Mouse (Mus musculus) heart, postnatal 36 days (tissue): ENCODE data around the gene Tas1r3. TPM values are rescaled to one million over a fixed set of nuclear protein-coding genes. Genes with fewer than 3 reads are reported as not detected.

ENCODE experiments used
- DNase-seq, 2 experiments: peaks; one replicate each; pipeline ENCODE4 v3.0.0; 2021 to 2022
- intact Hi-C: fragments of 180-260 bp; cut with DNase I; formaldehyde crosslinking; loops from one replicate; pipeline ENCODE4 v1.15.1; 2025
- microRNA-seq, 2 experiments: library from miRNA; unstranded; fragments of <30 nt; microRNA quantifications; one replicate each; pipeline ENCODE4 v1.2.0; 2021; ENCODE audit warnings: borderline number of aligned reads in 2 of 2
- total RNA-seq, 2 experiments: library from RNA; stranded (reverse); gene quantifications; 2 replicates each; pipeline ENCODE4 v1.2.3; 2021

The Tas1r3 gene
- total RNA-seq, 2 experiments from 2014 or later = 0.27 to 0.28 TPM

GRCm38 (mm10) chr4:155817533-155817932 lies 45.6 kb downstream of the Tas1r3 start:
- DNase-seq = no peak

GRCm38 (mm10) chr4:155812665-155813181 lies 50.4 kb downstream of the Tas1r3 start:
- DNase-seq = no peak
- intact Hi-C loops = no loop called here

More at GRCm38 (mm10) chr4:155817533-155817932, 45.6 kb downstream of the Tas1r3 start:
- intact Hi-C loops = no loop called here

DNA sequence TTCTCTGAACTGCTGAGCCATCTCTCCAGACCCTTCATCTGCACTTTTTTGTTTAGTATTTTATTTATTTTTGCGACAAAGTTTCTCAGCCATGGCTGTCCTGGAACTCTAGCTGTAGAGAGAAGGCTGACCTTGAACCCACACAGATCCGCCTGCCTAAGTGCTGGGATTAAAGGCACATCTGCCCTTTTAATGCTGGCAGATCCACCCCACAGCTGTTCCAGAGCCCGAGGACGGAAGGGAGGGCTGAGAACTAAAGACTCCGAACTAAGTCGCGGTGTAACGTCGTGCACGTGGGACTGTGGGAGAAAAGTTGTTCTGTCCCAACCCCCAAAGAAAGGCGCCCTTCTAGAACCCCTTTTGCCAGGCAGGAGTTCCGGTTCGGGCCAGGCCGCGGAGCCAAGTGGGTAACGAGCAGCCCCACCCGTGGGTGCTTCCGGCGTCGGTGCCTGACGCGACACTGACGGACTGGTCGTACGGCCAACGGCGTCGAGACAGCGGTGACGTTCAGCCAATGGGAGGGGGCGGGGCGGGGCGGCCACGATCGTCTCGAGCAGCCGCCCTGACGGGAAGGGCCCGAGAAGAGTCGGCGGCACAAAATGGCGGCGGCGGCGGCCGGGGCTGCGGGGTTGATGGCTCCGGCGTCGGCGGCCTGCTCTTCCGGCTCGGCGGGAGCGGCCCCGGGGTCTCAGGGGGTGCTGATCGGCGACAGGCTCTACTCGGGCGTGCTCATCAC lies 51.1 kb downstream of the Tas1r3 start, which contains the start of gene Ccnl2:
Ccnl2 (plus strand) TSS at position 561 of the 736 bp plus-strand sequence.
- intact Hi-C loops = no loop called here
- peak; percentile 90 to 92 for DNase-seq

Small RNA genes within 50 kb of the gene (microRNA-seq; reads per million reads assigned to microRNA genes)
- gene Gm22991 = 0 reads per million in 2 experiments

Other genes with a start within 250 kb of the Tas1r3 start
- 10 to 100 TPM; 32.1 to 34.2 TPM for gene Cdk11b, start 238.5 kb downstream of the Tas1r3 start, total RNA-seq
- not detected for gene Gm10563, start 218.0 kb downstream of the Tas1r3 start, total RNA-seq
- 10 to 100 TPM in 1 of 2 experiments, 1 to 10 TPM in 1; 9.3 to 10.5 TPM for gene Mmp23, start 210.0 kb downstream of the Tas1r3 start, total RNA-seq
- 10 to 100 TPM; 25.3 to 29.9 TPM for gene Mib2, start 194.2 kb downstream of the Tas1r3 start, total RNA-seq
- gene Fndc10, start 169.0 kb downstream of the Tas1r3 start, total RNA-seq = 1 to 10 TPM; 1.2 to 1.6 TPM
- 10 to 100 TPM; 43.5 to 45.6 TPM for gene Ssu72, start 158.6 kb downstream of the Tas1r3 start, total RNA-seq
- under 1 TPM; 0.19 to 0.42 TPM for gene Tmem240, start 128.6 kb downstream of the Tas1r3 start, total RNA-seq
- 10 to 100 TPM; 45.1 to 45.9 TPM for gene Atad3a, start 102.3 kb downstream of the Tas1r3 start, total RNA-seq
- gene Vwa1, start 88.7 kb downstream of the Tas1r3 start, total RNA-seq = 1 to 10 TPM; 6.6 to 7.9 TPM
- 1 to 10 TPM in 1 of 2 experiments, under 1 TPM in 1; 0.64 to 1.3 TPM for gene Tmem88b, start 77.5 kb downstream of the Tas1r3 start, total RNA-seq
- gene Ankrd65, start 72.9 kb downstream of the Tas1r3 start, total RNA-seq = not detected
- 10 to 100 TPM; 77.8 to 81.1 TPM for gene Mrpl20, start 60.5 kb downstream of the Tas1r3 start, total RNA-seq
- gene Ccnl2, start 50.9 kb downstream of the Tas1r3 start, total RNA-seq = 10 to 100 TPM; 31.0 to 34.0 TPM
- 100 to 1,000 TPM; 114 to 116 TPM for gene Aurkaip1, start 32.1 kb downstream of the Tas1r3 start, total RNA-seq
- 10 to 100 TPM; 27.4 to 33.7 TPM for gene Mxra8, start 23.7 kb downstream of the Tas1r3 start, total RNA-seq
- gene Dvl1, start 16.0 kb downstream of the Tas1r3 start, total RNA-seq = 10 to 100 TPM; 46.2 to 54.2 TPM
- gene Cptp, start 6.1 kb upstream of the Tas1r3 start, total RNA-seq = 10 to 100 TPM in 1 of 2 experiments, 1 to 10 TPM in 1; 9.5 to 11.7 TPM
- 10 to 100 TPM; 15.7 to 18.8 TPM for gene Ints11, start 6.2 kb upstream of the Tas1r3 start, total RNA-seq
- 10 to 100 TPM; 12.7 to 13.1 TPM for gene Pusl1, start 28.4 kb upstream of the Tas1r3 start, total RNA-seq
- gene Acap3, start 28.5 kb upstream of the Tas1r3 start, total RNA-seq = 10 to 100 TPM; 12.0 to 12.2 TPM
- gene Ube2j2, start 80.5 kb upstream of the Tas1r3 start, total RNA-seq = 10 to 100 TPM; 49.4 to 56.0 TPM
- gene C1qtnf12, start 99.0 kb upstream of the Tas1r3 start, total RNA-seq = 10 to 100 TPM; 15.6 to 16.0 TPM
- gene B3galt6, start 129.3 kb upstream of the Tas1r3 start, total RNA-seq = 1 to 10 TPM; 2.2 to 2.4 TPM
- gene Sdf4, start 129.5 kb upstream of the Tas1r3 start, total RNA-seq = 10 to 100 TPM; 77.9 to 89.1 TPM
- under 1 TPM; 0.27 to 0.39 TPM for gene Tnfrsf4, start 150.5 kb upstream of the Tas1r3 start, total RNA-seq
- gene Tnfrsf18, start 162.8 kb upstream of the Tas1r3 start, total RNA-seq = not detected
- gene Ttll10, start 196.1 kb upstream of the Tas1r3 start, total RNA-seq = not detected
- 1 to 10 TPM; 3.0 TPM for gene 9430015G10Rik, start 246.6 kb upstream of the Tas1r3 start, total RNA-seq